Mouse (Mus musculus): ENCODE measurements at regions not wholly inside any gene's neighbourhood (a gene's known extent, or its start where the extent isn't known, plus 50 kb on each side); places are given as distances from the start of the nearest gene placed in this dataset.

- ATAC-seq (ENCODE audit: low FRiP score) = no peak
- H3K36me3 ChIP-seq = no peaks in the 10 kb centered on the region
- 75% methylated on average over 2 of the region's 2 CpGs for WGBS
- H3K4me3 ChIP-seq = no peak overlapping the region
- H3K4me2 ChIP-seq (replicated peaks) = no peak overlapping the region
- H3K4me1 ChIP-seq = no peaks in the 10 kb centered on the region
- H3K9ac ChIP-seq = no peak overlapping the region
- H3K9me3 ChIP-seq (replicated peaks) = no peaks in the 10 kb centered on the region
- no peak overlapping the region for H3K27ac ChIP-seq
- H3K27me3 ChIP-seq = no peaks in the 10 kb centered on the region
Measured at GRCm38 (mm10) chr4:26404266-26404665, 57.6 kb upstream of the Manea start.

- Histone ChIP-seq H3K4me2 (replicated peaks) (no peak overlapping the region), H3K9me3 (replicated peaks) (no peaks in the 10 kb centered on the region), H3K36me3 (no peaks in the 10 kb centered on the region), H3K4me3 (no peak overlapping the region), H3K9ac (no peak overlapping the region), H3K27ac (no peak overlapping the region), H3K4me1 (no peaks in the 10 kb centered on the region), H3K27me3 (no peaks in the 10 kb centered on the region)
- ATAC-seq (ENCODE audit: low FRiP score) = peak; percentile 78
Measured at GRCm38 (mm10) chr4:26402213-26402612, 55.5 kb upstream of the Manea start.

Measured in hindbrain, embryonic 12.5 days (tissue).